Mouse (Mus musculus) thymus, adult 2 months (tissue): Measurements from ENCODE around the gene Limk1.

Experiments
- CTCF ChIP-seq: fragments of 200-500 bp; IDR thresholded peaks from 2 replicates; pipeline ENCODE4 v1.5.1; 2012; ENCODE audit warnings: mild to moderate bottlenecking, control low read depth, low read length, moderate library complexity, borderline replicate concordance; ENCODE audit not compliant: control insufficient read depth, poor library complexity, insufficient read depth; ENCODE audit errors: extremely low read depth
- POLR2A ChIP-seq: fragments of 200-500 bp; IDR thresholded peaks from 2 replicates; pipeline ENCODE4 v1.6.1; 2012; ENCODE audit warnings: mild to moderate bottlenecking, low read length, control low read depth, moderate library complexity; ENCODE audit not compliant: control insufficient read depth, poor library complexity, insufficient read depth; ENCODE audit errors: extremely low read depth

DNA sequence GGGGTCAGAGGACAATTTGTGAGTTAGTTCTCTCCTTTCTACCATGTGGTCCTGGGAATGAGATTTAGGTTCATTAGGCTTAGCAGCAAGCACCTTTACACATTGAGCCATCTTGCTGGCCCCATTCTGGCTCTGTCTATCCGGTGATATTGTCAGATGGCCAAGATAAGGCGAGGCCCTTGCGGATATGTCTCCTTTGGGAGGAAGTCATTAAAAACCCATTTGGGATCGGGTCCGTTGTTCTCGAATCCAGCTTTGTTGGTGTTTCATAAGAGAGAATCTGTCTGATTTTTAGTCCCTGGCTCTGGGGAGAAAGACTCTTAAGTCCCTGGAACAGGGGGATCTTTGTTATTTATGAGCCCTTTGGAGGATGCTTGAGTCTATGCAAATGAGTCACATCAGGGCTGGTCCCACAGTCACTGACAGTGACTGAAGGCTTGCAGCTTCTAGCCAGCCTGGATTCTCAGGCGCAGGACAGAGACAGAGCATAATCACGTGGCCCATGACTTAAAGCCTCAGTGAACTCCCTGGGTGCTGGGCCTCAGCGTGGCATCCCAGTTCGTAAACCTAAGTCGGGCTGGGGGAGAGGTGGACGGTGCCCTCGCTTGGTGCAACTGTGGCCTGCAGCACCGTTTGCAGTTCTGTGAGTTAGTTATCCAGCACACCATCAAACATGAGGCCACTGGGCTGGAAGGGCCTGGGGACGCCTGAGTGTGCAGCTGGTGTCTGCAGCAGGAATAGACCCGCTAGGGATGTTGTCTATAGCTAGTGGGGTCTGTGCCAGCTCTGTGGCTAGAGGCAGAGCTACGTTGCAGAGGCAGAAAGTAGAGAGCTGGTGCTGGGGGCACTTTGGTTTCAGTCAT lies 16.8 kb downstream of the Limk1 start:
- TF ChIP-seq POLR2A (no peak), CTCF (no peak)
